Mouse (Mus musculus): ENCODE results near the gene Rae1.
A peak's percentile ranks its signal among the peaks of the same experiment; 100 is the strongest.

Rae1 gene

DNA sequence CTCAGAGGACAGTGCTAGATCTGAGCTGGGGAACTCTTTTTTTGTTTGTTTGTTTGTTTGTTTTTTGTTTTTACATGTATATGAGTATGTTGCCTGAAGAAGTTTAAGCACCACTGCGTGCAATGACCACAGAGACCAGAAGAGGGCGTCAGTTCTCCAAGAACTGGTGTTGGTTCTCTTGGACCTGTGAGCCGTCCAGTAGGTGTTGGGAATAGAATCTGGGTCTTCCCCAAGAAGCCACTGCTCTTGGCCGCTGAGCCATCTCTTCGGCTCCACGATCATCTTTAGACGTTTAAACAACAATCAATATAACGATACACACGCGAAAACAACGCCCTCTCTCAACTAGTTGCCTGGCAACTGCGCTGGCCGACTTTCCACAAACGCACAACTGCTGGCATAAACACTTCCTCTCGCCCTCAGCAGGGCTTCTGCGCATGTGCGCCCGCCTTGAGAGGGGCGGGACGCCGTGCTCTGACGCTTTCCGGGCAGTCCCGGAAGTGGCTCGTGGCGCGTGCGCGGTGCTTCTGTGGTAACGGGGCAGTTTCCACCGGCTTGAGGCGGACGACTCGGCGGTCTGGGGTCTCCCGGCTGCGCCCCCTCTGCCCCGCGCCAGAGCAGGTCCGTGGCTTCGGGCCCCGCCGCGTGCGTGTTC is at the start of gene Rae1:
Rae1 (plus strand) TSS at position 488 of the 655 bp plus-strand sequence.
- peak; percentile 99 to 100 for DNase-seq (ENCODE audit: low read depth in 2 of 2, low spot score in 2 of 2)

DNA sequence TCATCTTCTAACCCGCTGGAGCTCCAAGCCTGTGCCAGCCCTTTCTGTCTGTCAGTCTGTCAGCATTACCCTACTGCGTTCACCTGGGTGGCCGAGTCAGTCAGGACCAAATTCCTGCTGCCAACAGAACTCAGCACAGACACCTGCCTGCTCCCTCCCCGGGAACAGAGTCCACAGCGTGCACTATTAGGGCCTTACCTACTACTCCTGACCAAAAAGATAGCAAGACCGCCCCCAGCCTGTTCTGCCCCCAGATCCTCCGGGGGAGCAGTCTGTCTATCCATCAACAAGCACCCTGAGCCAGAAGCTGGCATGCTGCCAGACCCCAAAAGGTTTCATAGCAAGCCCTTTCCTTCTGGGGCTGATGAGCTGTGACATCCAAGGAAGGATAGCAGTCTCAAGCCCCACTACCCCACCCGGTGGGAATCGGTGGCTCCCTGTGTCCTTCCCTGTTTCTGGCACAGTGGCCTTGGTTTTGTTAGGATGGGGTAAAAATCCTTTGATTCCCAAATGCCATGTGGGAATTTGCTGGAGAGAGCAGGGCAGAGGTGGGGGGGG is 49.7 kb upstream of the Rae1 start:
- no peak for DNase-seq (ENCODE audit: low read depth in 2 of 2, low spot score in 2 of 2)

DNA sequence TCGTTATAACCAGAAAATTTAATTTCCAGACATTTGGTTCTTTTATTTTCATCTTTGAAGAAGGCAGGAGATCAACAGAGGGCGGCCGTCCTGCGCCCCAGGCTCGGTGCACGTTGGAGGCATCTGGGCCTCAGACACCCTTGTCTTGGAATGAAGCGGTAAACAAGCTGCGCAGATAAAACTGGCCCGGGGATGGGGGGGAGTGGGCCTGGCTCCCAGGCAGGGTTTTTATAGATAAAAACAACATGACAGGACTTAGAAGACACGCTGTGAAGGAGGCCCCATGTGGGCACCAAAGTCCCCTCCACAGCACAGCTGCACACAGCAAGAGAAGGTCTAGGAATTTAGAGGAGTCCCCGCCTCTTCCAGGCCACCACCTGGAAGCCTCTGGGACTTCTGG is 49.2 kb upstream of the Rae1 start:
- DNase-seq (ENCODE audit: low read depth in 2 of 2, low spot score in 2 of 2), result no peak

DNA sequence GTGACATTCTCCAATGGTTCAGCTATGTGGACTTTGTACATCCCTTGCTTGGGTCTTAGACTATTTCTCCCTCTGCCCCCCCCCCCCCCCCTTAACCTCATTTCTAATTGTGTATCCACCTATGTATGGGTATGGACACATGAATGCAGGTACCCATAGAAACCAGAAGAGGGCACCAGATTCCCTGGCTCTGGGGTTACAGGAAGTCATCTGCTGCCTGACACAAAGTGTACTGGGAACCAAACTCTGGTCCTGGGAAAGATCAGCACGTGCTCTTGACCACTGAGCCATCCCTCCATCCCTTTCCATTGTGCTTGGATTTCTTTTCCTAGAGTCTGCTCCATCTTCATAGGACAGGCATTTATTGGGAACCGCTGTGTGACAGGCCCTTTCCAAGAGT is 47.9 kb upstream of the Rae1 start:
- DNase-seq (ENCODE audit: low read depth in 2 of 2, low spot score in 2 of 2), result no peak

DNA sequence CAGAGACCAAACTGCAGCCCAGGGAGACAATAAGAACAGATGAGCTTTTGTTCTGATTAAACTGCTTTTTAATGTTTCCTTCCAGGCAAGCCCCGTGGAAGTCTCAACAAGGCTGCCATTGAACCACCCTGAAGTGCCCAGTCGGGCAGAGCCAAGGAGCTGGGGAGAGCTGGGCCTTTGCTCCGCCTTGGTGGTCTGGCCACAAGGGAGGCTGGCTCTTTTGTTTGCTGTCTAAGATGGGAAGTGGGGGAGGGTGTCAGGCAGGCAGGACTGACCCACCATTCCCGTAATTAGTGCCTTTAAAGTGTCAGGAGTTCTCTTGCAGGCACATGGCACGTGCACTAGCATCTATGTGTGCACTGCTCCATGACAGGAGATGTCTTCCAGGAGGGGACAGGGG is 41.3 kb upstream of the Rae1 start:
- DNase-seq (ENCODE audit: low read depth in 2 of 2, low spot score in 2 of 2), result no peak

DNA sequence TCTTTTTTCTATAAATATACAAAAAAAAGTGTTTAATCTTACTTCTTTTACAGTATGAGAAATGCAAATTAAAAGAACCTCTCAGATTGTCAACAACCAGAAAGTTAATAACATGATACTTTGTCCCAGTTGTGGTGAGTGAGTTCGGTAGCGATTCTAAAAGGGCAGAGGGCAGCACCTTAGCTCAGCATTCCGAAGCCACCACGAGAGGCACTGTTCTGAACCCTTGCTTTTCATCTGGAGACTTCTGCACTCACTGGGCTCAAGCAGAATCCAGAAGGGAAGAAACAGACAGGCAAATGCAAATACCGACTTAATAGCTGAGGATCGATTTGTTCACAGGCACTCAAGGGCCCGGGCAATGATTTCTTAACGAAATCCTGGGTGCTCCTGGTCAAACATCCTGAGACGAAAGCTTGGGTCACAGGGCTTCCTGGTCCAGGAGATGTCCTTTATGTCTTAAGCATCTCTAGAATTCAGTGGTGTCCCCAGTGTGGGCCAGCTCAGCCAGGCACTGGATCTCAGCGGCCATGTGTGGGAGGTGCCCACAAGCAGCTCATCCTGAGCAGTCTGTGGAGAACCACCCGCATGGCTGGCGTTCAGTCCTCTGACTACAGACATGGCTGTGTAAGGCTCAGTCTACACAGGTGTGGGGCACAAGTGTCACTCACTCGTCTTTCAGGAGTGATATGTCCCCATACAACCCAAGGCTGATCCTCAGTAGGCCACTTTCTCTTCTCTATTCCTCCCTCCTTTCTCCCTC is 40.7 kb upstream of the Rae1 start:
- no peak for DNase-seq (ENCODE audit: low read depth in 2 of 2, low spot score in 2 of 2)

DNA sequence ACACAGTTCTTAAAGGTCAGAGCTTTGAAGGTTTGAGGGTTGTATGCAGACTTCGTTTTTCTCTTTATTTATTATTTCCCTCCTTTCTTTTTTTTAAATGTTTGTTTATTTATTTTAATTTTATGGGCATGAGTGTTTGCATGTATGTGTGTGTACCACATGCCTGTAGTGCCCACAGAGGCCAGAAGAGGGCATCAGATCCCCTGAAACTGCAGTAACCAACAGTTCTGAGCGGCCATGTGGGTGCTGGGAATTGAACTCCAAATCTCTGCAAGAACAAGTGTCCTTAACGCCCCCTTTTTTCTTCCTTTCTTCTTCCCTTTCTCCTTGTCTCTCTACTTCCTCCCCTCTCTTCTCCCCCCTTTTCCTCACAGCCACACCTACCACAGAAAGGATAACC is 39.6 kb upstream of the Rae1 start:
- no peak for DNase-seq (ENCODE audit: low read depth in 2 of 2, low spot score in 2 of 2)

DNA sequence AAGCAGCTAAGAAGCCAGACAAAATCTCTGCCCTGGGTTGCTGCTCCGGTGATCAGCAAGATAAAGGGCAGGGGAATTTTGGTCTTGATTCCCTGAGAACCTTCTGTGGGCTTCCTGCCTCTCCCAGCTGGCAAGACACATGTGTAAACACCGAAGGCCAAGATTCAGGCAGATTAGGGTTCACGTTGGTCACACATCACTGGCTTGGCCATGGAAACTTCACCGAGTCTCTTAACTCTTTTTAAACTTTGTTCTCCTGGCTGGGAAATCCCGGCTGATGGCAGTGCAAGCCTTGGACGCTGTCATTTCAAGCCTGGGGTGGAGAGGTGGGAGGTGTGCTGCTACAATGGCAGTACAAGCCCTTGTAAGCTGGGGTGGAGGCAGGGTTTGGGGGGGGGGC is 38.7 kb upstream of the Rae1 start:
- no peak for DNase-seq (ENCODE audit: low read depth in 2 of 2, low spot score in 2 of 2)

DNA sequence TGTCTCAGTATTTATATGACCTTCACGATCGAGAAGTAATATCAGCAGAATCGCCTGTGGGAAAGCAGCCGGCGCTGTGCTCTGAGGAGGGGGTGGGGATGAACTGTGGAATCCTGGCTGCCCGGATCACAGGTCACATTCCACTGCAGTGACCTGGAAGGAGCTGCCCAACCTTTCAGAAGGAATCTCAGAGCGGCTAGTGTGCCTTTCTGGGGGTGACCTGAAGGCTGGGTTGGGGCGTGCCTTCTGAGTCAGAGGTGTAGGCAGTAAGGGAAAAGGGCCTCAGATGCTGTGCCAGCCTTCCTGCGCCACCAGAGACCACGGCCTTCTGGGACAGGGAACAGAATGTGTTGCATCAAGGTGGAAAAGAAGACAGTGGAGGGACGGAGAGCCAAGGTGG is 34.7 kb upstream of the Rae1 start:
- DNase-seq (ENCODE audit: low read depth in 2 of 2, low spot score in 2 of 2), result no peak

DNA sequence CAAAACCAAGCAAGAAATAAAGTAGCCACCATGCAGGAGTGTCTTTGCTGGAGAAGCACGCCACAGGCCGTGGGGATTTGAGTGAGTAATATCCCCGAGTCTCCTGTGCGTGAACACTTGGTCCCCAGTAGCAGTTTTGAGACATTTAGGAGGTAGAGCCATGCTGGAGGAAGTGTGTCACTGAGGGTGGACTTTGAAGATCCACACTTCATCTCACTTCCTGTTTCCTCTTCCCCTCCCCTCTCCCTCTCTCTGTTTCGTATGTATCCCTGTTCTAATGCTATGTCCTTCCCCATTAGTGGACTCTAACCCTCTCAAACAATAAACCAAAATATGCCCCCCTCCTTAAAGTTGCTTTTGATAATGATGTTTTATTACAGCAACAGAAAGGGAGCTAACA is 33.4 kb upstream of the Rae1 start:
- DNase-seq (ENCODE audit: low read depth in 2 of 2, low spot score in 2 of 2), result no peak

DNA sequence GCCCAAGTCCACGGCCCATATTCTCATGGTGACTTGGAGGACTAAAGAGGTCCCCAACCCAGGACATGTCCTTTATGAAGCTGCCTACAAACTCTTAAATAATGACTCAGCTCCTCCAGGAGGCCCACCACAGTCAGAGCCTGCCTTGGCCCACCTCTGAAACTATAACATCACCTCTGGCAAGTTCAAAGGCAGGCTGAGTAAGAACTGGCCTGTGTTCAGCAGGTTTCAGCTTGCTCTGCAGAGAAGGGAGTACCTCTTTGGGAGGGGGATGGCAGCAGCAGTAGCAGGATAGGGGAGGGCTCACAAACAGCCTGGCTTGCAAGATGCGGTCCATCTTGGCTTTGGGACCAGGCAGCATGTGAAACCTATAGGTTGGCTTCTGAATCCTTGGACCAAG is 28.1 kb upstream of the Rae1 start:
- DNase-seq (ENCODE audit: low read depth in 2 of 2, low spot score in 2 of 2), result no peak

DNA sequence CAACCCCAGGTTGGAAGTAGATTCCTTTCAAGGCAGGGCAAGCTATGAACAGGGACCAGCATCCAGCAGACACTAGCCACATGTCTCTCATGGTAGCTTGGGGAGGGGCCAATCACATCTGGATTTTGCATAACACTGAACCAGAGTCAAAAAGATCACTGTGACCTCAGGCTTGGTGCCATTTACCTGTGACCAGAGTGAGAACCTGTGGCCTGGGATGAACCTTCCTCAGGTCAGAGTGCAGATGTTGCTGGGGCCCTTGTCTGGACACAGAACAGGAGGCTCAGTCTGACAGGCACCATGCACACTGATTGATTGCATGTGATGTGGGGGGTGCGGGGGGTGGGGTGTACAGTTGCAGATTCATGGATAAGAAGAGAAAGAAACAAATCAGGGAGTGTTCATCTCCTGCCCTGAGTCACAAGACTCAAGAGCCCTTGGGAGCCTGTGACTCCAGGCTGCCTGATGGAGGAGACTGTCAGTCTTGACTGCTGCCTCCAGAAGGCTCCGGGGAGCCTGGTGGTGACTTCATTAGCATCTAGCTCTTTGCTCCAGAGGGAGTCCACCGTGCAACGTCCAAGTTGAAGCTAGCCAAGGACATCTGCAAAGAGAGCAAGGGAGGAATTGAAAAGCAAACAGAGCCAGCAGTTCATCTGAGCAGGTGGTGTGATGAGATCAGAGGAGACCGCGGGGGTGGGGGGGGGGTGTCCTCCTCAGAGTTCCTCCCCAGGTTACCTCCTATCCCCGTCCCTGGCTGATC is 25.9 kb upstream of the Rae1 start:
- no peak for DNase-seq (ENCODE audit: low read depth in 2 of 2, low spot score in 2 of 2)

DNA sequence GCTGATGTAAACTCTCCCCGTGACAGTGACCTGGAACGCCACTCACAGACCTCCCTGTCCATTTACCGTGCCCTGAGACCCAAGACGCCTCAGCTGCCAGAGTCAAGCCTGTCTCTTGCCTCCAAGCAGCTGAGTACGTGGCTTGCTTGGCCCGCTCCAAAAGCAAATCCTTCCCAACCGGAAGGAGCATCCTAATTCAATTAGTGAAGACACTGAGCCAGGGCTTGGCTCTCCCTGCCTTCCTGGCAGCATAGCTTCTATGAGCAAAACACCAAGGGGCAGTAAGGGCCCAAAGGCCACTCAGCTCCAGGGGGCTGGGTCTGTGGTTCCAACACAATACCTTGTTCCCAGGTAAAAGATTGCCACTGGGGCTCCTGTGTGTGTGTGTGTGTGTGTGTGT is 25.2 kb upstream of the Rae1 start:
- DNase-seq (ENCODE audit: low read depth in 2 of 2, low spot score in 2 of 2), result no peak

DNA sequence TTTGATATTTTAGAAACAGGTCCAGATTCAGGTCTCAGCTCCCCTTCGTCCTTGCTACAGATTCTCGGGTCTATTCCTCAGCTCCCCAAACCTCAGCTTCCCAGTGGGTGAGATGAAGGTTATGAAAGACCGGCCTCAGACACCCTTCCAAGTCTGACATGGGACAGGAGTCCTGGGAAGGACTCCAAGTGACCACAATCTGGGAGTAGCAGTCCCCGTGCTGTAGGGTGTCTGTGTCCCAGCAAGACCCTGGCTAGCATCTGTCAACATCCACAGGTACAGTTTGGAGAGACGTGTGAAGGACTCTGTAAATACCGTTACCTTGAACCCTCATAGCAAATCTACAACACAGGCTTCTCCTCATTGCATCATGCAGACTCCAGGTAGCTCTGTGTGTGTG is 24.8 kb upstream of the Rae1 start:
- DNase-seq (ENCODE audit: low read depth in 2 of 2, low spot score in 2 of 2), result no peak

DNA sequence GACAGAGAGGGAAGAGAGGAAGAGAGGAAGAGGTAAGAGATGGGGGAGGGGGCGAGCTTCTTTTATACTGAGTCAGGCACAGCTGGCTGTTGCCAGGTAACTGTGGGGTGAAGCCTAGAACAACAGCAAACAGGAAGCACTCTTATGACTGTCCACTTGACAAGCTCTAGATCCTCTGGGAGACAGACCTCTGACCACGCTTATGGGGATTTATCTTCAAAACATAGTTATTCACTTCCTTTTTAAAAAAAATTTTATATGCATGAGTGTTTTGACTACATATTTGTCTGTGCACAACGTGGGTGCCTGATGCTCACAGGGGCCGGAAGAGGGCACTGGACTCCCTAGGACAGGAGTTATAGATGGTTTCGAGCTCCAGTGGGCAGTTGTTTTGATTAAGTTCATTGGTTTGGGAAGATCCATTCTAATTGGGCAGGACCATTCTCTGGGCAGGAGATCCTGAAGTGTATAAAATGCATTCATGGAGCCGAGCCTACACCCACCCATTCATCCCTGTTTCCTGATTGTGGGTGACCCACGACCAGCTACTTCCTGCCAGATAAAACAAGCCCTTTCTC is 23.2 kb upstream of the Rae1 start:
- no peak for DNase-seq (ENCODE audit: low read depth in 2 of 2, low spot score in 2 of 2)

DNA sequence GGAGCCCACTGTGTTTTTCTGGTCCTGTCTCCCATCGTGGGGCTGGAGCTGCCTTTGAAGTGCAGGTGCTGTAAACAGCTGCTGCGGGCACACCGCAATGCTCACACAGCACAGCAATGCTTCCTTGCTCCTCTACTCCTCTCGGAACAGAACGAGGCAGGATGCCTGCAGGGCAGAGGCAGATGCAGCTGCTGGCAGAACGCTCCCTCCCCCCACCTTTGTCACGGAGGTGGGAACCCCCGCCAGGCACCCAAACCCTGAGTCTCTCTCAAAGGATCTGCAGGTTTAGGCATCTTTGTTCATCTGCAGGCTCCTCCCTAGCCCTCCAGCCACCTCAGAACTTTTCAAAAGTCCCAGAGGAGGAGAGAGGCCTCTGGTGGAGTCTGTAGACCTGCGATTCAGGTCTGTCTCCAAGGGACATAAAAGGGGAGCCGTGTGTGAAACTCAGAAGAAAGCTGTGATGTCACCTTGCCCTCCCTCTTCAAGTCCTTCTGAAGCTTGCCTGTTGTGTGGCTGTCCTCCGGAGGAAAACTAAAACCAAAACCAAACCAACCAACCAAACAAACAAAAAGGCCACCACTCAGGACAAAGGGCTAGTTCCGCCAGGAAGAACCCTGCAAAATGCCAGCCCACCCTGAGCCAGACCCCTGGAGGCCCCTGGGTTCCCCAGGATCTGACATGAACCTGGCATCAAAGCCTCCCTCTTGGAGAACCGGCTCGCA is 22.3 kb upstream of the Rae1 start, which contains the start of gene Spo11:
Spo11 (plus strand) TSS at position 292 of the 722 bp plus-strand sequence.
- DNase-seq (ENCODE audit: low read depth in 2 of 2, low spot score in 2 of 2), result peak; percentile 63 to 67

DNA sequence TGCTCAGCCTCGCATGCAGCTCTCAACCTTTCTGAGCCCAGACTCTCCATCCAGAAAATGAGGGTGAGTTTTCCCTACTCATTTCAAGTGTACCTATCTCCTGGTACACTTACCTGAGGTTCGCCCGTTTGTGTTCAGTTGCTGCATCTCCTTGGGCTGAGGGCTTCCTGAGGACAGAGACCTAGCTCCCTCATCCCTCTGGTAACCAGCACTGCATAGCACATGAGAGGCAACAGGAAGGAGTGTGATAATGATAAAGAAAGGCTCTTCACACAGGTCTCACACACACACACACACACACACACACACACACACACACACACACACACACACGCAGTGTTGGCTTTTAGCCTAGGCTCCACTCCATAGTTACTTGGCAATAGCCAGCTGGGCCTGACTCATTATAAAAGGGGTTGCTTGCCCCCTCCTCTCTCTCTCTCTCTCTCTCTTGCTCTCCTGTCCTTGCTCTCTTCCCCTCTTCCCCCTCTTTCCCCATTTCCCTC is 21.7 kb upstream of the Rae1 start:
- DNase-seq (ENCODE audit: low read depth in 2 of 2, low spot score in 2 of 2), result peak in 1 of 2 experiments; percentile 18

DNA sequence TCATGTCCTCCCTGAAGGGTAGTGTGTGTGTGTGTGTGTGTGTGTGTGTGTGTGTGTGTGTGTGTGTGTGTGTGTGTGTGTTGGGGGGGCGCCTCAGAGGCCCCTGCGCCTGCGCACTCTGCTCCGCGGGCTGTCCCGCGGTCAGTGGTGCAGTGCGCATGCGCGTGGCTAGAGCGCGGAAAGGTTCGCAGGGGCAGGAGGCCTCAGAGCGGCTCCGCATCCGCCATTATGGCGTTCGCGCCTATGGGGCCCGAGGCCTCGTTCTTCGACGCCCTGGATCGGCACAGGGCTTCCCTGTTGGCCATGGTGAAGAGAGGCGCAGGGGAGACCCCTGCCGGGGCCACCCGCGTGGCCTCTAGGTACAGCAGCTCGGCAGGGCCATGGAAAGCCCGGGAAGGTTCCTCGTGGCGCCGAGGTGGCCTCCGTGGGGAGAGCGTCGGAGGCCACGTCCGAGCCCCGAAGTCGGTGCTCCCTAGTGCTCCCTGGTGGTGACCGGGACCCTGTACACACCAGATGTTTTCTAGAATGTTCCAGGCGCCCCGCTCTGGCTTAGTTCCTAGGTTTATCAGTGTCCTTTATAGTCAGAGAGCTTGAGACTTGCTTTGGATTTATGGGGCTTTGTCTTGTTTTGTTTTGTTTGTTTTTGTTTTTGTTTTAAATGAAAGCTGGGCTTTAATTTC is 20.1 kb upstream of the Rae1 start:
- no peak for DNase-seq (ENCODE audit: low read depth in 2 of 2, low spot score in 2 of 2)

DNA sequence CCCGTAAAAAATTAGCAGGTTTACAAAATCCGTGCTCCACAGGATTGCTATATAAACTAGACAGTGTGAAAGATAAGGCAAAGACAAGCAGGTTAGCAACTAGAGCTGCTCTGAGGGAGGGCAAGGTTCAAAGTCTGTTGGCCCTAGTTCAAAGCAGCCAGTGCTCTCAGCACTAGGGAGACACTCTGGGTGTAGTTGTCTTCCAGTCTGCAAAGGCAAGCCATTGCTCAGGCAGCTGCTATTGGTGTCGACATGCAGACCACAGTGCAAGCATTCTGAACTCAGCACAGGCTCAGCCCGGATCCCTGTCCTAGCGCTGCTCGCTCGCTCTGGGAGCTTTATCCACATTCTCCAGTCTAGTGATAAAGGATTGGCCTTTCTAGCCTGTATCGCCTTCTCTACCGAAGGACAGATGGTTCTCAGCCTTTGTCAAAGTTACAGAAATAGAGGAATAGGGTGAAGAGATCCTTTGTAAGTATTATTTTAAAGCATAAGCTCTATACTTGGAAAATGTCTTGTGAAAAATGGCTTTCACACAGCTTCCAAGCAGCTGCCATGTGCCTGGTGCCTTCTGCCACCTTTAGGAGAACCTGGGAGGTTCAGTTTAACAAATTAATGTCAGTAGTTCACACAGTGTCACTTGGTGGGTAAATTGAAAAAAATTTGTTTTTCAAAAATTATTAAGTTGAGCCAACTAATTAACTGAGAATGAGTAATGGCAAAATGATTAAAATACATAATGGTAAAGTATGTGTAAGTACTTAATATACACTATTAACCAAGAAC is 16.9 kb upstream of the Rae1 start:
- DNase-seq (ENCODE audit: low read depth in 2 of 2, low spot score in 2 of 2), result no peak

All from CD8-positive naive resting alpha-beta T cell, adult 2 months (primary cell).